Mouse (Mus musculus): ENCODE results near the gene Rab5b. TPM values are rescaled to one million over a fixed set of nuclear protein-coding genes. Genes with fewer than 3 reads are reported as not detected.
"Not testable (repeated sequence)": the region's sequence is repeated elsewhere in the genome, so short reads cannot be mapped to it uniquely, and the experiment has no call there.

Rab5b gene
- total and polyA plus RNA-seq, 2 experiments from 2014 or later, result 99.7 to 127 TPM

- Histone ChIP-seq H3K4me2 (ENCODE audit: low read depth, low read length) (no peak overlapping the region), H3K9ac (replicated peaks; ENCODE audit: low read length) (no peak overlapping the region), H3K27me3 (ENCODE audit: insufficient read depth, low read length) (no peaks in the 10 kb centered on the region), H3K27ac (no peak overlapping the region), H3K9me3 (ENCODE audit: low read length) (no peaks in the 10 kb centered on the region), H3K36me3 (ENCODE audit: insufficient read depth, low read length) (no peaks in the 10 kb centered on the region), H3K4me3 (ENCODE audit: low read length) (no peak overlapping the region), H3K4me1 (ENCODE audit: insufficient read depth, low read length) (no peaks in the 10 kb centered on the region)
- ATAC-seq (no peak), DNase-seq (ENCODE audit: low spot score) (no peak)
- no peak for TF ChIP-seq CTCF (IDR thresholded peaks at IDR 0.05; ENCODE audit: low read depth)
- WGBS, result 87% methylated on average over 19 of the region's 19 CpGs
These were observed 19.8 kb upstream of the Rab5b start for GRCm38 (mm10) chr10:128715559-128716537.

DNA sequence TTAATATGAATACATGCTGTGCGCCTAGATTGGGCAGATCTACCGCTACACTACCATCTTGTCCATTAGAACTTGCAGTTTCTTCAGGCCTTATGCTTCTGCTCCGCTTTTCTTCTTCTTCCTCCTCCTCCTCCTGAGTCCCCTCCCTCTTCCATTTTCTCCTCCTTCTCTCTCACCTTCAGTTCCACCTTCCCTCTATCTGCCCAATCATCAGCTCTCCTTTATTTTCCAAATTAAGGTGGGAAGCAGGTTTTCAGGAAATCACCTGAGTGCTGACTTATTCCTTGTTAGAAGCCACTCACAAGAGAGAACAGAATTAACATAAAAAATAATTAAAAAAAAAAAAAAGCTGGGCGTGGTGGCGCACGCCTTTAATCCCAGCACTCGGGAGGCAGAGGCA, 15.3 kb upstream of the Rab5b start:
- H3K4me3 ChIP-seq (ENCODE audit: low read length); H3K4me1 ChIP-seq (ENCODE audit: insufficient read depth, low read length); H3K9me3 ChIP-seq (ENCODE audit: low read length); H3K4me2 ChIP-seq (ENCODE audit: low read depth, low read length); H3K27ac ChIP-seq; DNase-seq (ENCODE audit: low spot score); H3K27me3 ChIP-seq (ENCODE audit: insufficient read depth, low read length); H3K36me3 ChIP-seq (ENCODE audit: insufficient read depth, low read length); ATAC-seq; H3K9ac ChIP-seq (replicated peaks; ENCODE audit: low read length): not testable (repeated sequence)
- 94% methylated on average over 7 of the region's 7 CpGs for WGBS

DNA sequence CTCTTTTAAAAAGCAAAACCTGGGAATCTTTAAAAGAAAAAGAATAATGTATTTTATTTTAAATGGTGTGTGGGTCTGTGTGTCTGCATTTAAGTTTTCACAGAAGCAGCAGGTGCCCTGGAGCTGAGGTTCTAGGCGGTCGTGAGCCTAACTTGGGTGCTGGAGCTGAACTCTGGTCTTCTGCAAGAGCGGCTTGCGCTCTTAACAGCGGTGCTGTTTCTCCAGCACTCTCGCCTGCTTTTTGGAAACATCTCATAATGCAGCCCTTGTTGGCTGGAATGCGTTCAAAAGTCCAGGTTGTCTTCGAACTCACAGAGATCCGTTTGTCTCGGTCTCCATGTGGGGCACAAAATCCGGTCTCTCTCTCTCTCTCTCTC, 9.2 kb upstream of the Rab5b start:
- no peak for TF ChIP-seq CTCF (IDR thresholded peaks at IDR 0.05; ENCODE audit: low read depth)
- no peaks in the 10 kb centered on the region for H3K9me3 ChIP-seq (ENCODE audit: low read length)
- peak overlapping the region; percentile 58; the same call in 1 of the 2 replicates for H3K27ac ChIP-seq
- peak overlapping the region; percentile 96 for H3K4me2 ChIP-seq (ENCODE audit: low read depth, low read length)
- H3K4me3 ChIP-seq (ENCODE audit: low read length), result peak overlapping the region; percentile 80
- no peaks in the 10 kb centered on the region; the same call in 1 of the 2 replicates for H3K36me3 ChIP-seq (ENCODE audit: insufficient read depth, low read length)
- ATAC-seq (peak; percentile 36), DNase-seq (ENCODE audit: low spot score) (peak; percentile 20)
- no peaks in the 10 kb centered on the region for H3K4me1 ChIP-seq (ENCODE audit: insufficient read depth, low read length)
- no peaks in the 10 kb centered on the region for H3K27me3 ChIP-seq (ENCODE audit: insufficient read depth, low read length)
- 7% methylated on average over 11 of the region's 11 CpGs for WGBS
- 0 out of 2 replicates have a peak overlapping the region, but pooled peaks have one; percentile 24 for H3K9ac ChIP-seq (replicated peaks; ENCODE audit: low read length)

DNA sequence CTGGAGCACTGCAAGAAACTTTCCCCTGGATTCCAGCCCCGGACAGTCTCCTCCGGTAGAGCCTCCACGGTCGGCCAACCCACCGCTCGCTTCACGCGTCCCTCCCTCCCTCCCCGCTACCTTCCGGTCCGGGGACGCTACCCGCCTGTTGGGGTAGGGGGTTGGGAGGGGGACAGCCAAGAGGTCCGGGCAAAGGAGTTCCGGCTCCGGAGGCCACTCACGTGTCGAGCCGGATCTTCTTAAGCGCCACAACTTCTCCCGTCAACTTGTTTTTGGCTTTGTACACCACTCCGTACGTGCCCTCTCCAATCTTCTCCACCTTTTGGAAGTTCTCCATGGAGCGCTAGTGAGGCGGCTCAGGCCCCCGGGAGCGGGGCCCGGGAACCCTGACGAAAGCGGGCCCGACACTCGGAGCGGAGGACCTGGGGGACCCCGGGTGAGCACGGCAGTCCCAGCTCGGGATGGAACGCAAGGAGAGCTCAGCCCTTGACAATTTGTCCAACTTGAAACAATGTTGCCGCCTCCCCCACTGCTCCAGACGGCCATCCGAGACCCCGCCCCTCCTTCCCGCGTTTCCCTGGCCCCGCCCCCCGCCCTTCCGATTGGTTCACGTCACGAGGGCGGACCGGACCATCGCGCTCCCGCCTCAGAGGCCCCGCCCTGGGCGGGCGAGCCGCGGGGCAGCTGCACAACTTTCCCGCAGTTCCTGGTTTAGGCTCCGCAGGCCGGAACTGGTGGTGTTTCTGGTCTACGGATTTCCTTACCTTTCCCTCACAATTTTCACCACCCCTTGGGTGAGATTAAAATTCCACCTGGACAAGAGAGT, 8.6 kb upstream of the Rab5b start, which contains the start of gene Cdk2:
Gene Cdk2, minus strand, starts transcription at position 541 of the 826 bp plus-strand sequence.
- Histone ChIP-seq H3K27me3 (ENCODE audit: insufficient read depth, low read length) (no peaks in the 10 kb centered on the region), H3K4me3 (ENCODE audit: low read length) (peak within 1 kb of the TSS; percentile 80), H3K9me3 (ENCODE audit: low read length) (no peaks in the 10 kb centered on the region), H3K4me1 (ENCODE audit: insufficient read depth, low read length) (no peaks in the 10 kb centered on the region), H3K27ac (peak within 1 kb of the TSS; percentile 83), H3K4me2 (ENCODE audit: low read depth, low read length) (peak within 1 kb of the TSS; percentile 96), H3K9ac (replicated peaks; ENCODE audit: low read length) (peak within 1 kb of the TSS; percentile 61), H3K36me3 (ENCODE audit: insufficient read depth, low read length) (no peaks in the 10 kb centered on the region; the same call in 1 of the 2 replicates)
- DNase-seq (ENCODE audit: low spot score) (peak; percentile 94), ATAC-seq (peak; percentile 95)
- TF ChIP-seq CTCF (IDR thresholded peaks at IDR 0.05; ENCODE audit: low read depth), result no peak
- WGBS, result under 1% methylated on average over 58 of the region's 62 CpGs

GRCm38 (mm10) chr10:128703895-128704294, 7.8 kb upstream of the Rab5b start, which contains the start of gene Pmel:
Pmel (plus strand) TSS chr10:128704195.
- H3K36me3 ChIP-seq (ENCODE audit: insufficient read depth, low read length), result no peaks in the 10 kb centered on the region; the same call in 1 of the 2 replicates
- H3K9ac ChIP-seq (replicated peaks; ENCODE audit: low read length), result peak within 1 kb of the TSS; percentile 61
- H3K9me3 ChIP-seq (ENCODE audit: low read length), result no peaks in the 10 kb centered on the region
- TF ChIP-seq CTCF (IDR thresholded peaks at IDR 0.05; ENCODE audit: low read depth), result no peak
- H3K27me3 ChIP-seq (ENCODE audit: insufficient read depth, low read length), result no peaks in the 10 kb centered on the region
- peak within 1 kb of the TSS; percentile 96 for H3K4me2 ChIP-seq (ENCODE audit: low read depth, low read length)
- H3K27ac ChIP-seq, result peak within 1 kb of the TSS; percentile 83
- H3K4me3 ChIP-seq (ENCODE audit: low read length), result peak within 1 kb of the TSS; percentile 80
- H3K4me1 ChIP-seq (ENCODE audit: insufficient read depth, low read length), result no peaks in the 10 kb centered on the region
- DNase-seq (ENCODE audit: low spot score) (no peak), ATAC-seq (no peak)
- 26% methylated on average over 4 of the region's 4 CpGs for WGBS

DNA sequence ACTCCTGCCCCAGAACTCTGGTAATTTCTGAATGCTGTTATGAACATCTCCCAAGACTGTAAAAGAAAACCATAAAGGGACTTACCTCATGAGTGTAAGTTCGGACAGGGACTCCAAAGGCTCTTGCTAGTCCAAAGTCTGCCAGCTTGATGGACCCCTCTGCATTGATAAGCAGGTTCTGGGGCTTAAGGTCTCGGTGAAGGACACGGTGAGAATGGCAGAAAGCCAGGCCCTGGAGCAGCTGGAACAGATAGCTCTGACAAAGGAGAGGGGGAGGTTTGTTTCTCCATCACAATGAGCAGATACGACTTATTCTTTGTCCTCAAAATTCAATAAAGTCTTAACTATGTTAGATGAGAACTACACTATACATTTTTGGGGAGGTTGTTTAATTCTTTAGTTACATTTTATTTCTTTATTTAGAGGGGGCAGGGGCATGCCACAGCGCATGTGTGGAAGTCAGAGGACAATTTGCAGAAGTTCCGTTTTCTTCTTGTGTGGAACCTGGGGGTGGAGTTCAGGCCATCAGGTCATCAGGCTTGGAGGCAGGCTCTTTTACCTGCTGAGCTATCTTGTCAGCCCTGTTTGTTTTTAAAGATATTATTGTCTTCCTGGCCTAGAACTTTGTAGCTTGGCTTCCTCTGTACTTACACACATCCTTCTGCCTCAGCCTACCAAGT, 6.4 kb upstream of the Rab5b start:
- Histone ChIP-seq H3K4me2 (ENCODE audit: low read depth, low read length) (no peak overlapping the region), H3K9ac (replicated peaks; ENCODE audit: low read length) (no peak overlapping the region), H3K36me3 (ENCODE audit: insufficient read depth, low read length) (no peaks in the 10 kb centered on the region; the same call in 1 of the 2 replicates), H3K4me1 (ENCODE audit: insufficient read depth, low read length) (no peaks in the 10 kb centered on the region), H3K9me3 (ENCODE audit: low read length) (no peaks in the 10 kb centered on the region), H3K27ac (no peak overlapping the region), H3K27me3 (ENCODE audit: insufficient read depth, low read length) (no peaks in the 10 kb centered on the region), H3K4me3 (ENCODE audit: low read length) (no peak overlapping the region)
- WGBS, result 70% methylated on average over 6 of the region's 6 CpGs
- ATAC-seq (no peak), DNase-seq (ENCODE audit: low spot score) (no peak)
- no peak for TF ChIP-seq CTCF (IDR thresholded peaks at IDR 0.05; ENCODE audit: low read depth)

Measured in hindbrain, postnatal 0 days (tissue).